Mouse (Mus musculus): ENCODE measurements at regions not wholly inside any gene's neighbourhood (a gene's known extent, or its start where the extent isn't known, plus 50 kb on each side); places are given as distances from the start of the nearest gene placed in this dataset.

GRCm38 (mm10) chr6:89258140-89258539 is 104.3 kb downstream of the Plxna1 start:
- DNase-seq = no peak

GRCm38 (mm10) chr6:89259406-89259994 is 102.9 kb downstream of the Plxna1 start:
- DNase-seq = peak; percentile 37 to 41

- DNase-seq = no peak
Observed at GRCm38 (mm10) chr6:89262958-89263357, 99.5 kb downstream of the Plxna1 start.

GRCm38 (mm10) chr6:89265296-89265695 is 97.1 kb downstream of the Plxna1 start:
- DNase-seq = no peak

Data from cerebellum, postnatal 36 days (tissue).